Mouse (Mus musculus): ENCODE measurements around the gene Tcp1. TPM values are rescaled to one million over a fixed set of nuclear protein-coding genes. Genes with fewer than 3 reads are reported as not detected.
"Not testable (repeated sequence)": the region's sequence is repeated elsewhere in the genome, so short reads cannot be mapped to it uniquely, and the experiment has no call there.

The Tcp1 gene
- polyA plus RNA-seq, 1 experiment from 2014 or later: 144 TPM

DNA sequence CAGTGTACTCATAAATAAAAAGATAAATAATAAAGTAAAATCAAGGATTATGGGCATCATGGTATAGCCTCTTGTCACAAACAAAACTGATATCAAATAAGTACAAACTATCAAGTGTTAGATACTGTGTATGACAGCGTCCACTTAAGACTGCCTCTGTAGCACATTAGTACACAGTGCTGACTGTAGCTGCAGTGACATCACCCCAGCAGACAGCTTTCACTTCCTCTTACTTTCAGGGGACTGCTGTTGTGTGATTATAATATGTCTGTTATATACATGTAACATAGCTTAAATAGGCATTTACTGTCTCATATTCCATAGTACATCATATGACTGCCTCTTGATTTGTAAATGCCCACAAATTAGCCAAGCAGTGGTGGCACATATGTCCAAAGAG is 5.6 kb downstream of the Tcp1 start:
- Histone ChIP-seq H3K9me3 (ENCODE audit: control insufficient read depth) (no peaks in the 10 kb centered on the region), H3K4me2 (replicated peaks; ENCODE audit: low read depth) (no peak overlapping the region), H3K4me3 (ENCODE audit: low read depth, low read length) (no peak overlapping the region), H3K27me3 (replicated peaks; ENCODE audit: control insufficient read depth, insufficient read depth, low read length) (no peaks in the 10 kb centered on the region), H3K4me1 (replicated peaks; ENCODE audit: control insufficient read depth, insufficient read depth, low read length) (no peaks in the 10 kb centered on the region), H3K36me3 (ENCODE audit: control insufficient read depth, insufficient read depth) (peaks cover 67% of the 10 kb centered on the region), H3K9ac (ENCODE audit: low read depth, low read length) (no peak overlapping the region), H3K27ac (ENCODE audit: low read depth, low read length) (no peak overlapping the region)
- no peak for TF ChIP-seq CTCF (IDR thresholded peaks at IDR 0.05; ENCODE audit: low read depth)
- 89% methylated on average over 1 of the region's 1 CpGs for WGBS
- ATAC-seq: no peak

DNA sequence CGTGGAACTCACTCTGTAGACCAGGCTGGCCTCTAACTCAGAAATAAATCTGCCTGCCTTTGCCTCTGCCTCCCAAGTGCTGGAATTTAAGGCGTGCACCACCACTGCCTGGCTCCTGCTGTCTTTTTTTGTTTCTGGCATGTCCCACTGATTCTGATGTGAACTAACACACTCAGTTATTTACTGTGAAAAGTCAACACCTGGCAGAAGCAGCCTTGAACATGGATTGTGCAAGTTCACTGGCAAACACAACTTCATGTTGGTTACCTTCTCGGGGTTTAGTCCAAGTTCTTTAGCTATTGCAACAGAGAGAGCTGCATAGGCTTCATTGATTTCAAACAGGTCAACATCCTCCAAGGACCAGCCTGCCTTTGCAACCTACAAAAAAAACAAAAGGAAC is 9.5 kb downstream of the Tcp1 start:
- WGBS: 88% methylated on average over 3 of the region's 3 CpGs
- Histone ChIP-seq H3K9ac (ENCODE audit: low read depth, low read length) (no peak overlapping the region), H3K36me3 (ENCODE audit: control insufficient read depth, insufficient read depth) (peaks cover 56% of the 10 kb centered on the region), H3K27me3 (replicated peaks; ENCODE audit: control insufficient read depth, insufficient read depth, low read length) (no peaks in the 10 kb centered on the region), H3K4me2 (replicated peaks; ENCODE audit: low read depth) (no peak overlapping the region), H3K9me3 (ENCODE audit: control insufficient read depth) (no peaks in the 10 kb centered on the region), H3K4me3 (ENCODE audit: low read depth, low read length) (no peak overlapping the region), H3K27ac (ENCODE audit: low read depth, low read length) (no peak overlapping the region), H3K4me1 (replicated peaks; ENCODE audit: control insufficient read depth, insufficient read depth, low read length) (no peaks in the 10 kb centered on the region)
- ATAC-seq: no peak
- no peak for TF ChIP-seq CTCF (IDR thresholded peaks at IDR 0.05; ENCODE audit: low read depth)

DNA sequence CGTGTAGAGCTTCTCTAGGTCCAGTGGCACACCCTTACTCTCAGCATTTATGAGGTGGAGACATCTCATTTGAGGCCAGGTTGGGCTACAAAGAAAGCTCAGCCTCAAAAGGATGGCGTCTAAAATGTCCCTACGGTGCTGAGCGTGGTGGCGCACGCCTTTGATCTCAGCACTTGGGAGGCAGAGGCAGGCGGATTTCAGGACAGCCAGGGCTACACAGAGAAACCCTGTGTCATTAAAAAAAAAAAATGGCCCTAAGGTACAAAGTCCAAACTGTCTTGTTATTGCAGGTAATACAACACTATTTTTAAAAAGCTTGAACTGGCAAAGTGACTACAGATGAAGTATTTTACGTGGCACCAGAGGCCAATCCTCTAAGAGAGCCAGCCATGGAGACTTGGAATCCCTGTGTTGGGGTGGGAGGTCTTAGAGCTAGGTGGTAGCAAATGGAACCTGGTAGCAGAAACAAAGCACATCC is 10.2 kb downstream of the Tcp1 start:
- Histone ChIP-seq H3K27ac (ENCODE audit: low read depth, low read length) (no peak overlapping the region), H3K9me3 (ENCODE audit: control insufficient read depth) (no peaks in the 10 kb centered on the region), H3K36me3 (ENCODE audit: control insufficient read depth, insufficient read depth) (peaks cover 49% of the 10 kb centered on the region), H3K4me1 (replicated peaks; ENCODE audit: control insufficient read depth, insufficient read depth, low read length) (no peaks in the 10 kb centered on the region), H3K4me3 (ENCODE audit: low read depth, low read length) (no peak overlapping the region), H3K4me2 (replicated peaks; ENCODE audit: low read depth) (no peak overlapping the region), H3K27me3 (replicated peaks; ENCODE audit: control insufficient read depth, insufficient read depth, low read length) (no peaks in the 10 kb centered on the region), H3K9ac (ENCODE audit: low read depth, low read length) (no peak overlapping the region)
- no peak; the same call in 1 of the 2 replicates for ATAC-seq
- TF ChIP-seq CTCF (IDR thresholded peaks at IDR 0.05; ENCODE audit: low read depth): no peak
- WGBS: 79% methylated on average over 8 of the region's 8 CpGs

DNA sequence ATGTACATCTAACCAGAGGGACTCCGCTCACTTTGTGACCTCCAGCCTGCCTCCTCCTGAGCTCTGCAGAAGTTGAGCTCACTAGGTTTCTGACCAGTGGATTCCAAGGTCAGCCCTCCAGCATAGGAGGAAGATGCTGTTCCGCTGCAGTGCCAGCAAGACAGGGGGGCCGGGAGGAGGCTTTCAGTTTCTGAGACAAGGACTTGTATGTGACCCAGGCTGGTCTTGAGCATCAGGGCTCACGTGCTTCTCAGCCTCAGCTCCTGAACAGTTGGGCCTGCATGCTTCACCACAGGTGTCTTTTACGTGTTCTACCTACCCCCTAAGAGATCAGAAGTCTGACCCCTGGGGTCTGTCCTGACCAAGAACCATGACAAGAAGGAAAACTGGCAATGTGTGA is 16.1 kb downstream of the Tcp1 start:
- H3K27me3 ChIP-seq (replicated peaks; ENCODE audit: control insufficient read depth, insufficient read depth, low read length); ATAC-seq; H3K36me3 ChIP-seq (ENCODE audit: control insufficient read depth, insufficient read depth); H3K27ac ChIP-seq (ENCODE audit: low read depth, low read length); H3K9me3 ChIP-seq (ENCODE audit: control insufficient read depth); H3K9ac ChIP-seq (ENCODE audit: low read depth, low read length); H3K4me2 ChIP-seq (replicated peaks; ENCODE audit: low read depth); H3K4me3 ChIP-seq (ENCODE audit: low read depth, low read length); H3K4me1 ChIP-seq (replicated peaks; ENCODE audit: control insufficient read depth, insufficient read depth, low read length): not testable (repeated sequence)
- 86% methylated on average over 5 of the region's 5 CpGs for WGBS

DNA sequence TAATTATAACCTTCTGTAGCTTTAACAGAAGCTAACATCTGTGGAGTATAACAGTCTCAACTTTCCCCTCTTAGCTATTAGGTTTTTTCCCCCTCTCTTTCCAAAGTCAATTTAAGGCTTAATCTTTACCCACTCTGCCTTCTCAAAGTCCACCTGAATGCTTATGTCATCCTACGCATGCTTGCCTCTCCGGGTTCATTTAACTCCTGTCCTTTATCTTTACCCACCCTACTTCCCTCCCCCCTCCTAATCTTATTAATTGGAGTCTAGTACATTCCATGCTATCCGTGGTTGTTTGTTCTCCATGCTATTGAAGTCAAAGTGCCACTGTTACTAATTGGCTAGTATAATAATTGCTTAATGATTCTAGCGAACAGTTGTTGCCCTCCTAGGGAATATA is 20.2 kb downstream of the Tcp1 start:
- Histone ChIP-seq H3K27me3 (replicated peaks; ENCODE audit: control insufficient read depth, insufficient read depth, low read length) (no peaks in the 10 kb centered on the region), H3K27ac (ENCODE audit: low read depth, low read length) (no peak overlapping the region), H3K4me1 (replicated peaks; ENCODE audit: control insufficient read depth, insufficient read depth, low read length) (no peaks in the 10 kb centered on the region), H3K9me3 (ENCODE audit: control insufficient read depth) (no peaks in the 10 kb centered on the region), H3K4me2 (replicated peaks; ENCODE audit: low read depth) (no peak overlapping the region), H3K36me3 (ENCODE audit: control insufficient read depth, insufficient read depth) (no peaks in the 10 kb centered on the region), H3K9ac (ENCODE audit: low read depth, low read length) (no peak overlapping the region), H3K4me3 (ENCODE audit: low read depth, low read length) (no peak overlapping the region)
- ATAC-seq: peak; percentile 48
- WGBS: 41% methylated on average over 4 of the region's 4 CpGs
- no peak for TF ChIP-seq CTCF (IDR thresholded peaks at IDR 0.05; ENCODE audit: low read depth)

DNA sequence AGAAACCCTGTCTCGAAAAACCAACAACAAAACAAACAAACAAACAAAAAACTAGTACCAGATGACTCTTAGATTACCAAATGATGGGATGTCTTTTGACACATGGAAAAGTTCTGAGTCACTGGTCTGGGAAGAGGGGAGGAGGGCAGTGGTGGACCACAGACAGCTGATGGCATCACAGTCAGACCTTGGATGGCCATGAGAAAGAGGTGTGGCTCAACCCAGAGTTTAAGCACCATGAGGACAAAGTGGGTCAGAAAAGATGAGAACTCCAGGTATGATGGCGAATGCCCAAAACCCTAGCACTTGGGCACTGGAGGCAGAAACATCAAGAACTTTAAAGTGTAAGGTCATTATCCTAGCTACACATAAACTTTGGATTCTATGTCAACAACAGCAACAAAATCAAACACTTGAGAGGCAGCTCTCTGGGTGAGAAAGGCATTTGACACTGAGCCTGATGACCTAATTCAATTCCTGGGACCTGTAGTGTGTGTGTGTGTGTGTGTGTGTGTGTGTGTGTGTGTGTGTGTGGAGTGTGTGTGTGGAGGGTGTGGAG is 22.0 kb downstream of the Tcp1 start:
- Histone ChIP-seq H3K4me1 (replicated peaks; ENCODE audit: control insufficient read depth, insufficient read depth, low read length) (no peaks in the 10 kb centered on the region), H3K9me3 (ENCODE audit: control insufficient read depth) (no peaks in the 10 kb centered on the region), H3K4me2 (replicated peaks; ENCODE audit: low read depth) (no peak overlapping the region), H3K27ac (ENCODE audit: low read depth, low read length) (no peak overlapping the region), H3K36me3 (ENCODE audit: control insufficient read depth, insufficient read depth) (0 out of 2 replicates have a peak, but pooled peaks cover under 1% of the 10 kb centered on the region), H3K27me3 (replicated peaks; ENCODE audit: control insufficient read depth, insufficient read depth, low read length) (no peaks in the 10 kb centered on the region), H3K4me3 (ENCODE audit: low read depth, low read length) (no peak overlapping the region), H3K9ac (ENCODE audit: low read depth, low read length) (no peak overlapping the region)
- no peak for ATAC-seq
- TF ChIP-seq CTCF (IDR thresholded peaks at IDR 0.05; ENCODE audit: low read depth): no peak
- WGBS: 79% methylated on average over 2 of the region's 2 CpGs

DNA sequence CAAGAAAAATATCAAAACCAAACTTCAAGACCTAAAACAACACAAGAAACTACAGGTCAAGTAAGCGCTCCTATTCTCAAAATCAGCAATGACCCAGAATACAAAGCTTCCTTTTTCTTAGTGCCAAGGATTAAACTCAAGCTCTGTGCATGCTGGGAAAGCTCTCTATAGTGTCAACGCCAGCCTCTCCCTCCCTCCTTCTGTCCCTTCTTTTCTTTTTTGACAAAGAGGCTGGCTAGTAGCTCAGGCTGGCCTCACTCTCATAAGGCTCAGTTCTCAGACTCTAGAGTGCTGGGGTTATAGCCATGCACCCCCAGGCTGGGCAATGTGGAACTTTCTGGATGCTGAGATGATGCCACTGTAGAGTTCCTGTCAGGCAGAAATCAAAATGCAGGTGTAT is 22.6 kb downstream of the Tcp1 start:
- no peaks in the 10 kb centered on the region for H3K27me3 ChIP-seq (replicated peaks; ENCODE audit: control insufficient read depth, insufficient read depth, low read length)
- ATAC-seq: no peak
- 74% methylated on average over 2 of the region's 2 CpGs for WGBS
- H3K4me2 ChIP-seq (replicated peaks; ENCODE audit: low read depth): no peak overlapping the region
- no peak overlapping the region for H3K4me3 ChIP-seq (ENCODE audit: low read depth, low read length)
- H3K4me1 ChIP-seq (replicated peaks; ENCODE audit: control insufficient read depth, insufficient read depth, low read length): no peaks in the 10 kb centered on the region
- H3K27ac ChIP-seq (ENCODE audit: low read depth, low read length): no peak overlapping the region
- peaks cover 6% of the 10 kb centered on the region; the same call in 1 of the 2 replicates for H3K36me3 ChIP-seq (ENCODE audit: control insufficient read depth, insufficient read depth)
- no peaks in the 10 kb centered on the region for H3K9me3 ChIP-seq (ENCODE audit: control insufficient read depth)
- H3K9ac ChIP-seq (ENCODE audit: low read depth, low read length): no peak overlapping the region
- TF ChIP-seq CTCF (IDR thresholded peaks at IDR 0.05; ENCODE audit: low read depth): no peak

DNA sequence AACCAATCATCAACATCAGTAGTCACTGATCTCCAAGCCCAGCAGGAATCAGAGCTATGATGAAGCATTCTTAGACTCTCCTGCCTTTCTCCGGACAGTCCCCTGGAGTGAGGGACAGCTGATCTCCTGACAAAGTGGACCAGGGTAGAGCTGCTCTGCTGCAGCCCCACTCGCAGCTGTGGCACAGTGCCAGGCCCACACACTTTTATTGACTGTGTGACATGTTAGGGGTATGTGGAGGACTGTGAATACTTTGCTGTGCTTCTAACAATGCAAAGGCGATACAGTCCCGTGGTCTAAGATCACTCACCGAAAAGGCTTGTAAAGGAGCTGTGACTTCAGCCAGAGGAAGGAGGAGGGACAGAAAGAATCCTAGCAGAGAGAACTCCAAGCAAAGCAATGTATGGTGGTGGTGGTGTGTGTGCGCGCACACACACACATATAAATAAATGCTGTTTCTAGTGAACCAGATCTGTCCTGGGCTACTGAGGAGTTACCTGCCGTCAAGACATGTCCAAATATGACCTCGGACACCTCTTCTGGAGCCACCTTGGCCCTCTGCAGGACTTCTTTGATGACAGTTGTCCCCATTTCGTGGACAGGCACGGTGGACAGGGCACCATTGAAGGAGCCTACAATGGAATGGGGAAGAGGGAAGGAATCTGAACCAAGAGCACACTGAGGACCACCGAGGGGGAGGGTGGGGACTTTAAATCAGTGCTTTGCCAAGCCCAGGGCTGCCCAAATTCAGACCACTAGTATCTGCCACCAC is 24.1 kb downstream of the Tcp1 start:
- Histone ChIP-seq H3K4me3 (ENCODE audit: low read depth, low read length) (peak overlapping the region; percentile 43), H3K36me3 (ENCODE audit: control insufficient read depth, insufficient read depth) (peaks cover 10% of the 10 kb centered on the region), H3K4me2 (replicated peaks; ENCODE audit: low read depth) (peak overlapping the region; percentile 69)
- H3K9ac ChIP-seq (ENCODE audit: low read depth, low read length); H3K9me3 ChIP-seq (ENCODE audit: control insufficient read depth); H3K27me3 ChIP-seq (replicated peaks; ENCODE audit: control insufficient read depth, insufficient read depth, low read length); H3K27ac ChIP-seq (ENCODE audit: low read depth, low read length); H3K4me1 ChIP-seq (replicated peaks; ENCODE audit: control insufficient read depth, insufficient read depth, low read length): not testable (repeated sequence)
- peak; percentile 13; the same call in 1 of the 2 replicates for ATAC-seq
- 50% methylated on average over 2 of the region's 12 CpGs for WGBS

Data from intestine, postnatal 0 days (tissue).